Mouse (Mus musculus) midbrain, postnatal 0 days (tissue): Measurements from ENCODE around the gene Gm9112. TPM values are rescaled to one million over a fixed set of nuclear protein-coding genes. Genes with fewer than 3 reads are reported as not detected.
"Not testable (repeated sequence)": the region's sequence is repeated elsewhere in the genome, so short reads cannot be mapped to it uniquely, and the experiment has no call there.

Experiments used
- ATAC-seq: fragments of 200-750 bp; cut with Nextera tagmentation; 2 replicates; pipeline ENCODE4 v1.8.0; 2017; ENCODE audit warnings: moderate number of reproducible peaks, mild to moderate bottlenecking, moderate TSS enrichment, moderate library complexity; ENCODE audit not compliant: low FRiP score
- DNase-seq: peaks from one replicate; pipeline ENCODE4 v3.0.0-alpha.2; 2015; ENCODE audit warnings: low spot score
- H3K27ac ChIP-seq: fragments of 300-500 bp; sonication (generic); 2 replicates; pipeline ENCODE4 v1.5.1; 2014; ENCODE audit warnings: low read depth, mild to moderate bottlenecking, low read length, mixed read lengths
- H3K27me3 ChIP-seq: fragments of 300-500 bp; sonication (generic); 2 replicates; pipeline ENCODE4 v1.6.1; 2014; ENCODE audit warnings: low read length, control low read depth, mixed read lengths; ENCODE audit not compliant: insufficient read depth
- H3K36me3 ChIP-seq: fragments of 300-500 bp; sonication (generic); 2 replicates; pipeline ENCODE4 v1.6.1; 2014; ENCODE audit warnings: low read length, control low read depth, mixed read lengths; ENCODE audit not compliant: insufficient read depth
- H3K4me1 ChIP-seq: fragments of 300-500 bp; sonication (generic); 2 replicates; pipeline ENCODE4 v1.6.1; 2014; ENCODE audit warnings: mild to moderate bottlenecking, control low read depth, antibody characterized with exemption, low read length, mixed read lengths; ENCODE audit not compliant: insufficient read depth
- H3K4me2 ChIP-seq: fragments of 300-500 bp; sonication (generic); 2 replicates; pipeline ENCODE4 v1.6.1; 2014; ENCODE audit warnings: low read depth, mild to moderate bottlenecking, low read length, mixed read lengths; ENCODE audit not compliant: poor library complexity, severe bottlenecking
- H3K4me3 ChIP-seq: fragments of 300-500 bp; sonication (generic); 2 replicates; pipeline ENCODE4 v1.5.1; 2014; ENCODE audit warnings: low read depth, mild to moderate bottlenecking, low read length, moderate library complexity
- H3K9ac ChIP-seq: fragments of 300-500 bp; sonication (generic); replicated peaks from 2 replicates; pipeline ENCODE4 v1.6.1; 2014; ENCODE audit warnings: mild to moderate bottlenecking, low read length, moderate library complexity, mixed read lengths; ENCODE audit not compliant: poor library complexity, severe bottlenecking
- H3K9me3 ChIP-seq: fragments of 300-500 bp; sonication (generic); 2 replicates; pipeline ENCODE4 v1.6.1; 2016; ENCODE audit warnings: low read length, control low read depth
- CTCF ChIP-seq: IDR thresholded peaks from 2 replicates; pipeline ENCODE4 v1.5.1; 2016; ENCODE audit warnings: antibody characterized with exemption, mild to moderate bottlenecking
- WGBS: fragments of 180-500 bp; shearing (Covaris S2); extraction: QIAGEN DNeasy Blood & Tissue Kit; methylation state at CpG from one replicate; pipeline ENCODE4 v1.1.7; 2014; 5-methylcytosine and 5-hydroxymethylcytosine counted together
- polyA plus RNA-seq: library from polyadenylated mRNA; unstranded; fragments of >200 nt; fragmentation: Nextera tagmentation; extraction: Ambion mirVana; gene quantifications from 2 replicates; pipeline ENCODE4 v1.2.1, GENCODE M21; 2015
- total RNA-seq: library from RNA; depleted of rRNA; stranded (reverse); fragments of >200 nt; gene quantifications from 2 replicates; pipeline ENCODE4 v1.2.3, GENCODE M21; 2014; rRNA removed

Gene Gm9112
- not detected in 2 replicates for total RNA-seq
- not detected in 2 replicates for polyA plus RNA-seq

DNA sequence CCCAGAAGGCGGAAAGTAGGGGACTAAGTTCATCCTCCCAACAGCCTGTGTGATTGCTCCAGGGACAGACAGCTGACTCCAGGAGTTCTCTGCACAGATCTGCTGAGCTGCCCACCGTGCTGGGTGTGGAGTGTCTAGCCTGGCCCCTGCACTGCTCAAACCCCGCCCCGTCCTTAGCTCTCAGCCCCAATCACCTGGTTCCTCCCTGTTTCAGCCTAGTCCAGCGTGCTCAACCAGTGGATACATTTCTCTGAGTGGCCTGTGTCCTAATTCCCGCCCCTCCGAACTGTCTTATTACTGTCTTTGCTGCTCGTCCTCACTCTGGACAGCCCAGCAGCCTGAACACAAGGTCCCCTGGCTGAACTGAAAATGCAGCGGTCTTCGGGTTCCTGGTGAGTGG is at the start of gene Gm9112, which contains the start of gene Dmrtc1b:
TSS of gene Gm9112 (minus strand) at position 101 of the 400 bp plus-strand sequence.
TSS of gene Dmrtc1b (plus strand) at position 331 of the 400 bp plus-strand sequence.
- not testable (repeated sequence) for H3K4me2 ChIP-seq, DNase-seq, H3K27ac ChIP-seq, H3K9me3 ChIP-seq, H3K27me3 ChIP-seq, H3K4me1 ChIP-seq, H3K9ac ChIP-seq, H3K36me3 ChIP-seq, ATAC-seq, H3K4me3 ChIP-seq
- 76% methylated on average over 7 of the region's 10 CpGs for WGBS

DNA sequence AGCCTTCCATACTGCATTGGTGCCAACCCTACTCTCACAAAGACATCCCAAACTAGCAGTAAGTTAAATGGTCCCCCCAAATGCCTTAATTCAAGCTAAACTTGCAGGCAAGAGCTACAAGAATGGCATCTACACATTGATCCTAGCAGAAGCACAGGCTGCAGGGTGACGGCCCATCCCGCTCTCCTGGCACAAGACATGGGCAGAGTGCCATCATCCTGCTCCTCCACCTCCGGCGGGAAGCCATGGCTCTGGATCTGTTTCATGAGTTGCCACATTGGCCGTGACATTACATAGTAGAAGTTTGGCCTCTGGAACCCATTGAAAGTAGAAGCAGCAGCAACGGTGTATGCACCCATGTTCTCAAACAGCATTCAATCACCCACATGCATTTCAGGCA is 16.8 kb upstream of the Gm9112 start:
- 97% methylated on average over 6 of the region's 6 CpGs for WGBS
- H3K27ac ChIP-seq, H3K4me2 ChIP-seq, DNase-seq, ATAC-seq, H3K9ac ChIP-seq, H3K27me3 ChIP-seq, H3K36me3 ChIP-seq, H3K4me1 ChIP-seq, H3K4me3 ChIP-seq, H3K9me3 ChIP-seq: not testable (repeated sequence)

DNA sequence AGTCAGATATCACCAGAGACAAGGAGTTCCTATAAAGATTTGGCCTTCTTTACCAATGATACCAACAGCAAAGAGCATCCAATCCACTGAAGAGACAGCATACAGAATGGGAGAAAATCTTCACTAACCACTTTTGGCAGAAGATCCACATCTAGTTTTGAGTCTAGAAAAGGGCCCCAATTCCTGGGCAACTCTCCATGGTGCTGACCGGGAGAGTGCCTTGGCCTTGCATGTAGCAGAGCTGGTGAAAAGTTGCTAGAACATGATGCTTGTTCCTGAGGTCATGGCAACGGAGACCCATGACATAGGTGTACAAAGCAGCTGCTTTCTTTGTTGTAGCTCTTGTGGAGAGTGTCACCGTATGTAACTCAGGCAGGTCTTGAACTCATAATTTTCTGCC is 6.8 kb downstream of the Gm9112 start:
- not testable (repeated sequence) for H3K27ac ChIP-seq, H3K36me3 ChIP-seq, H3K9ac ChIP-seq, H3K9me3 ChIP-seq, H3K27me3 ChIP-seq, DNase-seq, H3K4me1 ChIP-seq, H3K4me2 ChIP-seq, ATAC-seq, H3K4me3 ChIP-seq
- WGBS: 73% methylated on average over 3 of the region's 3 CpGs

DNA sequence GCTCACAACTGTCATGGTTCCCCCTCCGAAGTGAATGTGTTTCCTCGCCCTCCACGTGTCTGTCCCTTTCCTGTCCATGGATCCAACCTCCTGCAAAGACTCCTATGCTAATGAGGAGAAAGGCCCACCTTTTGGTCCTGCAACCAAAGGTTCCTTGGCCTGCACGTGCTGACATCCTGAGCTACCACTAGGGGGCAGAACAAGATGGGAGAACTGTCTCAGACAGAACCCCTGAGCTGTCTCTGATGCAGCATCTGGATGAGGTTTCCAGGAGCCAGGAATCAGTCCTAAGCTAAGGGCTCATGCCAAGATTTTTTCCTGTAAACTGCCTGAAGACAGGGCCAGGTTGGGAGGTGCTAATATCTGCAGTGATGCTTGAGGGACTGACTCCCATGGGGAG is 18.2 kb downstream of the Gm9112 start:
- peak; percentile 61 for TF ChIP-seq CTCF
- 15% methylated on average over 4 of the region's 4 CpGs for WGBS
- H3K4me2 ChIP-seq, H3K4me1 ChIP-seq, H3K9me3 ChIP-seq, H3K9ac ChIP-seq, H3K27ac ChIP-seq, H3K27me3 ChIP-seq, H3K36me3 ChIP-seq, H3K4me3 ChIP-seq: not testable (repeated sequence)
- ATAC-seq (peak; percentile 38; the same call in 1 of the 2 replicates), DNase-seq (peak; percentile 24)

DNA sequence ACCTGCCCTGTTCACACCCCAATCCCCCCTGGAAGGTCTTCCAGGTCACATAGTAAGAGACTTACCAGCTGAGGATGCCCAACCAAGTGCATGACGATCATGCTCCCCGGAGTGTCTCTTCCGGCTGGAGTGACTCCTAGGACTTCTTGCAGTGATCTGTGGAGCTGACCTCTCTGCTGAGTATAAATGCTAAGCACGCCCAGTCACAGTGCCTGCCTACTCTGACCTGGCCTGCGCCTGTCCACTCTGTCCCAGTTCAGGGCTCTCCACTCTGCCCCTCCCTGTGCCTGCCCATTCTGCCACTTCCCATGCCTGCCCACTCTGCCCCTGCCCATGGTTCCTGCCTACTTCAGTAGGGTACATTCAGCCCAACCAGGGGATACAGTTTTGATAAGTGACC is 20.6 kb downstream of the Gm9112 start, which contains the start of gene Gm3880:
TSS of gene Gm3880 (minus strand) at position 101 of the 400 bp plus-strand sequence.
- H3K27me3 ChIP-seq, H3K4me2 ChIP-seq, H3K9ac ChIP-seq, H3K9me3 ChIP-seq, H3K36me3 ChIP-seq, H3K27ac ChIP-seq, H3K4me1 ChIP-seq, H3K4me3 ChIP-seq, DNase-seq, ATAC-seq: not testable (repeated sequence)
- 96% methylated on average over 4 of the region's 5 CpGs for WGBS

DNA sequence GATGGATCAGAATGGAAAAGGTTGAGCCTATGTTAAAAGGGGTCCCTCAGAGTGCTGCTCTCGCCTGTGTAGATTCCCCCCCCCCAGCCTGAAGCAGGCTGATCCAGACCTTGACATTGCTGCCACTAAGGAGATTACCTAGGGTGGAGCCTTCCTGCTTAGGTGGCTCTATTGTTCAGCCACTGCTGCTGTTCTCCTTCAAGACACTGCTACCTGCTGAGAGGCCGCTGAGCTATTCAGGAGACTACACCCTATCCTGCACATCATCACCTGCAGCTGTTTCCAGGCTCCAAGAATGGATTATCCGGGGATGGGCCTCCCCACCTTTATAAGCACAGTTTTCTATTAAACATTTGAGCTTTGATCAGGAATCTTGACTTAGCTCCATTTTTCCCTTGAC is 22.7 kb downstream of the Gm9112 start:
- ATAC-seq, H3K4me2 ChIP-seq, H3K27me3 ChIP-seq, H3K4me3 ChIP-seq, H3K9ac ChIP-seq, H3K36me3 ChIP-seq, H3K27ac ChIP-seq, H3K9me3 ChIP-seq, H3K4me1 ChIP-seq, DNase-seq: not testable (repeated sequence)
- 45% methylated on average over 3 of the region's 3 CpGs for WGBS
